ENCODE assay signal across 18 mouse cellular contexts in the genomic region with DNA sequence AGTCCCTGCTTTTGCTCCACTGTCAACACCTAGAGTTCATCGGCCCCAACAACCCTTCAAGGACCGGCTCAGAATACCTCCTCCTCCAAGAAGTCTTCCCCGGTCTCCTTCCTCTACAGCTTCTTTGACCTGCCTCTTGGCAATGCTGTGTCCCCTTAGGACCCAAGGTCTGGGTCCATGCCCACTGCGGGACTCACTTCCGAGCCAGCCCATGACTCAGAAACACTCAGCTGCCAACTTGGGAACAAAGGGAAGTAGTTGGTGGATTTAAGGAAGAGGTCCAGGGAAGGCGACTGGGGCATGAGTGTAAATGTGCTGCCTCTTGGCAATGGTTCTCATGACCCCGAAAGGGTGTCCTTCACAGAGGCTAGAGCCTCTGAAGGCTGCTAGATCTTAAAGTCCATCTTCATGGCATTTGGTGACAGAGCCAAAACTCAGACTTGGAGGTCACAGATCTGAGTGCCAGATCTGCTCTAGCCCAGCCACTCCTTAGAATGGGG. TPM values are rescaled to one million over a fixed set of nuclear protein-coding genes. Genes with fewer than 3 reads are reported as not detected.
A peak's percentile ranks its signal among the peaks of the same experiment; 100 is the strongest.
DNase-seq lines count a peak whose midpoint lies in the region; ATAC-seq and TF ChIP-seq lines count a peak whose summit lies in the region.
"Had no signal": no experiment of that assay in that cellular context is flagged by ENCODE, and none has a peak within 500 bp of the region (broad histone marks: within the 10 kb centered on the region; RNA-seq: fewer than 3 reads in every experiment).

No protein-coding gene starts in this region.

- no peak for ATAC-seq in heart, embryonic 15.5 days (replicated peaks; ENCODE audit: insufficient number of reproducible peaks, insufficient read depth, low FRiP score, low read depth)
- no peak for ATAC-seq in liver, embryonic 13.5 days (ENCODE audit: low read depth)
- ATAC-seq in liver, postnatal 0 days = no peak
- ATAC-seq: forebrain, embryonic 15.5 days; hindbrain, embryonic 16.5 days had no signal

- TF ChIP-seq POLR2A in myocyte (IDR thresholded peaks at IDR 0.05; ENCODE audit: insufficient read length, low read depth) = no peak

- no peak overlapping the region for H3K27ac ChIP-seq in heart, embryonic 15.5 days
- H3K27ac ChIP-seq in liver, embryonic 13.5 days = no peak overlapping the region
- H3K27ac ChIP-seq in liver, postnatal 0 days (ENCODE audit: low read depth) = no peak overlapping the region
- H3K27ac ChIP-seq: forebrain, embryonic 15.5 days; heart, adult 2 months; kidney, postnatal 0 days; midbrain, embryonic 10.5 days had no signal

- no peak overlapping the region for H3ac ChIP-seq in myocyte (ENCODE audit: control insufficient read depth, insufficient read length)

- no peak overlapping the region for H3K4me3 ChIP-seq in heart, embryonic 15.5 days
- 0 out of 2 replicates have a peak overlapping the region, but pooled peaks have one; percentile 76 for H3K4me3 ChIP-seq in liver, embryonic 13.5 days (replicated peaks)
- no peak overlapping the region for H3K4me3 ChIP-seq in liver, postnatal 0 days (ENCODE audit: low read depth, low read length)
- H3K4me3 ChIP-seq in myocyte = peak overlapping the region; percentile 54
- H3K4me3 ChIP-seq: heart, adult 2 months; midbrain, embryonic 10.5 days had no signal

- H3K79me2 ChIP-seq in myocyte (ENCODE audit: control insufficient read depth, insufficient read depth) = no peaks in the 10 kb centered on the region

- no peak for TF ChIP-seq EP300 in liver, postnatal 0 days (IDR thresholded peaks at IDR 0.05; ENCODE audit: low read depth)

- H3K4me1 ChIP-seq in heart, embryonic 15.5 days (replicated peaks) = peaks cover 22% of the 10 kb centered on the region
- peaks cover 30% of the 10 kb centered on the region for H3K4me1 ChIP-seq in liver, embryonic 13.5 days (replicated peaks)
- H3K4me1 ChIP-seq in liver, postnatal 0 days (ENCODE audit: insufficient read depth) = peaks cover 19% of the 10 kb centered on the region

- WGBS in heart, embryonic 15.5 days = 82% methylated on average over 7 of the region's 7 CpGs
- WGBS in liver, embryonic 13.5 days (ENCODE audit: insufficient replicate concordance) = 78% methylated on average over 7 of the region's 7 CpGs
- WGBS in liver, postnatal 0 days (ENCODE audit: insufficient replicate concordance) = 78% methylated on average over 7 of the region's 7 CpGs

- H3K9me3 ChIP-seq in heart, embryonic 15.5 days (replicated peaks) = no peaks in the 10 kb centered on the region
- H3K9me3 ChIP-seq in liver, embryonic 13.5 days (replicated peaks) = no peaks in the 10 kb centered on the region
- H3K9me3 ChIP-seq in liver, postnatal 0 days (ENCODE audit: low read length) = no peaks in the 10 kb centered on the region
- H3K9me3 ChIP-seq: forebrain, embryonic 15.5 days; midbrain, embryonic 10.5 days had no signal

- TF ChIP-seq CTCF in liver, postnatal 0 days (IDR thresholded peaks at IDR 0.05; ENCODE audit: low read depth) = no peak

- DNase-seq in heart, adult 8-10 months (ENCODE audit: low spot score) = no peak
- DNase-seq in liver, embryonic 13.5 days = no peak
- DNase-seq in liver, postnatal 0 days = no peak
- DNase-seq in adrenal gland, adult 2 months = peak; percentile 89
- DNase-seq in lung, postnatal 25 days (ENCODE audit: low spot score) = no peak
- DNase-seq: gastrocnemius, postnatal 10 days; heart, adult 2 months; kidney, adult 11 months; lung, adult 2 months; lung, postnatal 4 days; retina, postnatal 1 day had no signal

- no peak overlapping the region for H3K9ac ChIP-seq in heart, embryonic 15.5 days
- peak overlapping the region; percentile 86 for H3K9ac ChIP-seq in liver, embryonic 13.5 days
- H3K9ac ChIP-seq in liver, postnatal 0 days (replicated peaks) = no peak overlapping the region

- H3K27me3 ChIP-seq in heart, embryonic 15.5 days = peaks cover 7% of the 10 kb centered on the region; the same call in 1 of the 2 replicates
- peaks cover 18% of the 10 kb centered on the region for H3K27me3 ChIP-seq in liver, embryonic 13.5 days
- no peaks in the 10 kb centered on the region for H3K27me3 ChIP-seq in liver, postnatal 0 days (ENCODE audit: insufficient read depth, low read length)
- peaks cover 2% of the 10 kb centered on the region for H3K27me3 ChIP-seq in myocyte (ENCODE audit: control insufficient read depth, insufficient read depth, insufficient read length)

- peak overlapping the region; percentile 91; the same call in 1 of the 2 replicates for H3K4me2 ChIP-seq in heart, embryonic 15.5 days
- H3K4me2 ChIP-seq in liver, embryonic 13.5 days = peak overlapping the region; percentile 99
- H3K4me2 ChIP-seq in liver, postnatal 0 days (ENCODE audit: low read depth, low read length) = no peak overlapping the region
- H3K4me2 ChIP-seq in myocyte (ENCODE audit: low read depth) = peak overlapping the region; percentile 92

- H3K36me3 ChIP-seq in heart, embryonic 15.5 days = peaks cover 44% of the 10 kb centered on the region
- peaks cover 49% of the 10 kb centered on the region for H3K36me3 ChIP-seq in liver, embryonic 13.5 days
- peaks cover 34% of the 10 kb centered on the region for H3K36me3 ChIP-seq in liver, postnatal 0 days (replicated peaks; ENCODE audit: insufficient read depth, low read length)
- peaks cover 8% of the 10 kb centered on the region for H3K36me3 ChIP-seq in myocyte (ENCODE audit: control insufficient read depth, insufficient read depth)

TF ChIP-seq in myocyte, 11 proteins besides CTCF, POLR2A, EP300 and RAD21:
- TF ChIP-seq REST (IDR thresholded peaks at IDR 0.05; ENCODE audit: insufficient read depth, insufficient read length) (no peak), USF1 (IDR thresholded peaks at IDR 0.05; ENCODE audit: low read depth) (no peak), TCF12 (IDR thresholded peaks at IDR 0.05; ENCODE audit: insufficient read depth, poor library complexity, severe bottlenecking) (no peak), POLR2AphosphoS2 (IDR thresholded peaks at IDR 0.05; ENCODE audit: insufficient read length, low read depth) (no peak), MYOG (IDR thresholded peaks at IDR 0.05; ENCODE audit: control insufficient read depth in 1 of 3, insufficient read depth in 1 of 3, insufficient read length in 2 of 3, low read depth in 2 of 3) (no peak), MYOD1 (IDR thresholded peaks at IDR 0.05; ENCODE audit: control insufficient read depth in 1 of 3, insufficient read length in 2 of 3, low read depth in 2 of 3) (no peak), SRF (IDR thresholded peaks at IDR 0.05; ENCODE audit: control insufficient read depth, insufficient read length, low read depth) (no peak), CEBPB (IDR thresholded peaks at IDR 0.05; ENCODE audit: insufficient read depth, poor library complexity, severe bottlenecking) (no peak), MAX (IDR thresholded peaks at IDR 0.05; ENCODE audit: low read depth) (no peak), E2F4 (IDR thresholded peaks at IDR 0.05; ENCODE audit: insufficient read depth) (no peak), TCF3 (IDR thresholded peaks at IDR 0.05; ENCODE audit: insufficient read length, low read depth) (no peak)

RNA-seq across cellular contexts. Expression of a gene that starts 1.7 kb away (rescaled TPM):
- 43.9 and 46.0 TPM in 2 replicates for polyA plus RNA-seq in heart, embryonic 15.5 days (2015; fragmentation: Nextera tagmentation; extraction: Ambion mirVana)
- total RNA-seq in heart, adult 8-10 months (2022) = 10 to 100 TPM; 43.8 to 49.1 (median 45.3) TPM
- polyA plus RNA-seq in liver, embryonic 13.5 days (2015; fragmentation: Nextera tagmentation; extraction: Ambion mirVana) = 35.3 and 39.2 TPM in 2 replicates
- 30.1 and 32.2 TPM in 2 replicates for polyA plus RNA-seq in liver, postnatal 0 days (2015; fragmentation: Nextera tagmentation; extraction: Ambion mirVana)
- 100 to 1,000 TPM; 152 to 167 TPM for total RNA-seq in adrenal gland, adult 2 months (2021)
- polyA plus RNA-seq in adrenal gland, adult 2 months (2012; rRNA removed) = 1,060 and 1,061 TPM in 2 replicates
- polyA plus RNA-seq in myocyte (2012; fragmentation: generic; extraction: Trizol) = 153 TPM

RNA-seq across cellular contexts. Expression of a gene that starts 8.0 kb away (rescaled TPM):
- polyA plus RNA-seq in heart, embryonic 15.5 days (2015; fragmentation: Nextera tagmentation; extraction: Ambion mirVana) = 2.2 and 2.8 TPM in 2 replicates
- 1 to 10 TPM; 3.7 to 7.2 (median 6.4) TPM for total RNA-seq in heart, adult 8-10 months (2022)
- polyA plus RNA-seq in liver, embryonic 13.5 days (2015; fragmentation: Nextera tagmentation; extraction: Ambion mirVana) = 18.0 and 22.8 TPM in 2 replicates
- polyA plus RNA-seq in liver, postnatal 0 days (2015; fragmentation: Nextera tagmentation; extraction: Ambion mirVana) = 411 and 419 TPM in 2 replicates
- total RNA-seq in adrenal gland, adult 2 months (2021) = 1 to 10 TPM; 2.2 to 2.8 TPM
- 0.45 and 2.1 TPM in 2 replicates for polyA plus RNA-seq in adrenal gland, adult 2 months (2012; rRNA removed)
- polyA plus RNA-seq in myocyte (2012; fragmentation: generic; extraction: Trizol) = 0.02 TPM
- total RNA-seq: ES-E14 had no signal
- polyA plus RNA-seq: midbrain, embryonic 10.5 days had no signal

RNA-seq across cellular contexts. Expression of a gene that starts 15.6 kb away (rescaled TPM):
- polyA plus RNA-seq in heart, embryonic 15.5 days (2015; fragmentation: Nextera tagmentation; extraction: Ambion mirVana) = 38.2 and 41.8 TPM in 2 replicates
- total RNA-seq in heart, adult 8-10 months (2022) = 10 to 100 TPM; 58.8 to 71.3 (median 63.6) TPM
- 14.1 and 15.5 TPM in 2 replicates for polyA plus RNA-seq in liver, embryonic 13.5 days (2015; fragmentation: Nextera tagmentation; extraction: Ambion mirVana)
- 13.8 and 15.7 TPM in 2 replicates for polyA plus RNA-seq in liver, postnatal 0 days (2015; fragmentation: Nextera tagmentation; extraction: Ambion mirVana)
- 10 to 100 TPM; 55.3 to 69.6 TPM for total RNA-seq in adrenal gland, adult 2 months (2021)
- 35.6 and 50.7 TPM in 2 replicates for polyA plus RNA-seq in adrenal gland, adult 2 months (2012; rRNA removed)
- 50.6 TPM for polyA plus RNA-seq in myocyte (2012; fragmentation: generic; extraction: Trizol)

RNA-seq across cellular contexts. Expression of a gene that starts 26.9 kb away (rescaled TPM):
- polyA plus RNA-seq in heart, embryonic 15.5 days (2015; fragmentation: Nextera tagmentation; extraction: Ambion mirVana) = 1.9 and 5.4 TPM in 2 replicates
- total RNA-seq in heart, adult 8-10 months (2022) = 1 to 10 TPM; 3.5 to 7.5 (median 4.6) TPM
- polyA plus RNA-seq in liver, embryonic 13.5 days (2015; fragmentation: Nextera tagmentation; extraction: Ambion mirVana) = 0.65 and 0.81 TPM in 2 replicates
- polyA plus RNA-seq in liver, postnatal 0 days (2015; fragmentation: Nextera tagmentation; extraction: Ambion mirVana) = 0.06 and 0.25 TPM in 2 replicates
- 10 to 100 TPM; 15.8 to 22.5 TPM for total RNA-seq in adrenal gland, adult 2 months (2021)
- 114 and 144 TPM in 2 replicates for polyA plus RNA-seq in adrenal gland, adult 2 months (2012; rRNA removed)
- polyA plus RNA-seq in myocyte (2012; fragmentation: generic; extraction: Trizol) = 44.0 TPM

RNA-seq across cellular contexts. Expression of a gene that starts 27.9 kb away (rescaled TPM):
- 30.9 and 46.0 TPM in 2 replicates for polyA plus RNA-seq in heart, embryonic 15.5 days (2015; fragmentation: Nextera tagmentation; extraction: Ambion mirVana)
- total RNA-seq in heart, adult 8-10 months (2022) = 10 to 100 TPM; 25.8 to 34.9 (median 28.0) TPM
- polyA plus RNA-seq in liver, embryonic 13.5 days (2015; fragmentation: Nextera tagmentation; extraction: Ambion mirVana) = 14.8 and 21.1 TPM in 2 replicates
- polyA plus RNA-seq in liver, postnatal 0 days (2015; fragmentation: Nextera tagmentation; extraction: Ambion mirVana) = 9.0 and 9.9 TPM in 2 replicates
- total RNA-seq in adrenal gland, adult 2 months (2021) = 10 to 100 TPM; 54.0 to 94.0 TPM
- polyA plus RNA-seq in adrenal gland, adult 2 months (2012; rRNA removed) = 290 and 303 TPM in 2 replicates
- 54.2 TPM for polyA plus RNA-seq in myocyte (2012; fragmentation: generic; extraction: Trizol)

Comparison
In these comparisons a context has a peak if more than half of its experiments do, and no peak if none do; other contexts are left out.
1. H3K4me3 ChIP-seq: peak in liver, embryonic 13.5 days (single experiment) and myocyte (single experiment); none in heart, embryonic 15.5 days (single experiment) and liver, postnatal 0 days (single experiment).
2. RNA of a gene that starts 8.0 kb away (polyA plus RNA-seq): 411 to 419 TPM in liver, postnatal 0 days; 18.0 to 22.8 TPM in liver, embryonic 13.5 days, 2.2 to 2.8 TPM in heart, embryonic 15.5 days, 0.45 to 2.1 TPM in adrenal gland, adult 2 months and 0.02 TPM in myocyte (single experiment); every median in the first group is over 10 times any median in the second.